Mouse (Mus musculus): ENCODE results near the gene Iqsec2. TPM values are rescaled to one million over a fixed set of nuclear protein-coding genes. Genes with fewer than 3 reads are reported as not detected.

The Iqsec2 gene
- polyA plus RNA-seq, 1 experiment from 2014 or later, result 45.0 TPM

- no peak overlapping the region for H3K4me2 ChIP-seq (ENCODE audit: low read length)
- no peak overlapping the region for H3K27ac ChIP-seq (replicated peaks in 1 of 2; ENCODE audit: control insufficient read depth in 1 of 2, insufficient read depth in 1 of 2, low read depth in 2 of 2, low read length in 2 of 2)
- 78% methylated on average over 4 of the region's 4 CpGs for WGBS
- no peak overlapping the region for H3K9ac ChIP-seq (ENCODE audit: low read length)
- ATAC-seq (ENCODE audit: insufficient number of reproducible peaks, insufficient read depth, low FRiP score, low read depth), result no peak
- H3K4me3 ChIP-seq (ENCODE audit: control insufficient read depth in 1 of 2, insufficient read depth in 1 of 2, low read depth in 1 of 2, low read length in 2 of 2), result no peak overlapping the region
- peaks cover 42% of the 10 kb centered on the region for H3K27me3 ChIP-seq (ENCODE audit: control insufficient read depth, insufficient read depth, low read length)
- no peaks in the 10 kb centered on the region for H3K36me3 ChIP-seq (ENCODE audit: control insufficient read depth, insufficient read depth, low read length)
- H3K4me1 ChIP-seq (ENCODE audit: control insufficient read depth in 2 of 2, insufficient read depth in 2 of 2, low read length in 2 of 2), result no peaks in the 10 kb centered on the region
- no peaks in the 10 kb centered on the region for H3K9me3 ChIP-seq (ENCODE audit: control insufficient read depth, low read length)
Measured at GRCm38 (mm10) chrX:152203247-152203646, 59.2 kb downstream of the Iqsec2 start.

- 0 out of 2 replicates have a peak, but pooled peaks cover 14% of the 10 kb centered on the region for H3K36me3 ChIP-seq (ENCODE audit: control insufficient read depth, insufficient read depth, low read length)
- H3K27ac ChIP-seq (replicated peaks in 1 of 2; ENCODE audit: control insufficient read depth in 1 of 2, insufficient read depth in 1 of 2, low read depth in 2 of 2, low read length in 2 of 2), result no peak overlapping the region
- H3K9me3 ChIP-seq (ENCODE audit: control insufficient read depth, low read length), result no peaks in the 10 kb centered on the region
- WGBS, result 86% methylated on average over 1 of the region's 1 CpGs
- H3K27me3 ChIP-seq (ENCODE audit: control insufficient read depth, insufficient read depth, low read length), result peaks cover 42% of the 10 kb centered on the region
- no peak overlapping the region for H3K9ac ChIP-seq (ENCODE audit: low read length)
- no peak for ATAC-seq (ENCODE audit: insufficient number of reproducible peaks, insufficient read depth, low FRiP score, low read depth)
- H3K4me3 ChIP-seq (ENCODE audit: control insufficient read depth in 1 of 2, insufficient read depth in 1 of 2, low read depth in 1 of 2, low read length in 2 of 2), result no peak overlapping the region
- H3K4me1 ChIP-seq (ENCODE audit: control insufficient read depth in 2 of 2, insufficient read depth in 2 of 2, low read length in 2 of 2), result no peaks in the 10 kb centered on the region
- no peak overlapping the region for H3K4me2 ChIP-seq (ENCODE audit: low read length)
Measured at GRCm38 (mm10) chrX:152205486-152205885, 61.4 kb downstream of the Iqsec2 start.

- no peak for ATAC-seq (ENCODE audit: insufficient number of reproducible peaks, insufficient read depth, low FRiP score, low read depth)
- no peak overlapping the region for H3K9ac ChIP-seq (ENCODE audit: low read length)
- no peaks in the 10 kb centered on the region for H3K9me3 ChIP-seq (ENCODE audit: control insufficient read depth, low read length)
- peaks cover 0 to 2% of the 10 kb centered on the region in 2 experiments; a peak in 1 of 4 replicates for H3K4me1 ChIP-seq (ENCODE audit: control insufficient read depth in 2 of 2, insufficient read depth in 2 of 2, low read length in 2 of 2)
- no peak overlapping the region for H3K4me3 ChIP-seq (ENCODE audit: control insufficient read depth in 1 of 2, insufficient read depth in 1 of 2, low read depth in 1 of 2, low read length in 2 of 2)
- 61% methylated on average over 1 of the region's 1 CpGs for WGBS
- no peak overlapping the region for H3K4me2 ChIP-seq (ENCODE audit: low read length)
- H3K27ac ChIP-seq (replicated peaks in 1 of 2; ENCODE audit: control insufficient read depth in 1 of 2, insufficient read depth in 1 of 2, low read depth in 2 of 2, low read length in 2 of 2), result no peak overlapping the region
- peaks cover 27% of the 10 kb centered on the region for H3K36me3 ChIP-seq (ENCODE audit: control insufficient read depth, insufficient read depth, low read length)
- H3K27me3 ChIP-seq (ENCODE audit: control insufficient read depth, insufficient read depth, low read length), result peaks cover 39% of the 10 kb centered on the region
Measured at GRCm38 (mm10) chrX:152214703-152215102, 70.6 kb downstream of the Iqsec2 start.

GRCm38 (mm10) chrX:152218529-152218928, 74.5 kb downstream of the Iqsec2 start:
- Histone ChIP-seq H3K9ac (ENCODE audit: low read length) (no peak overlapping the region), H3K4me1 (ENCODE audit: control insufficient read depth in 2 of 2, insufficient read depth in 2 of 2, low read length in 2 of 2) (peaks cover 0 to 2% of the 10 kb centered on the region in 2 experiments; a peak in 1 of 4 replicates), H3K27me3 (ENCODE audit: control insufficient read depth, insufficient read depth, low read length) (peaks cover 36% of the 10 kb centered on the region), H3K4me2 (ENCODE audit: low read length) (no peak overlapping the region), H3K4me3 (ENCODE audit: control insufficient read depth in 1 of 2, insufficient read depth in 1 of 2, low read depth in 1 of 2, low read length in 2 of 2) (no peak overlapping the region), H3K27ac (replicated peaks in 1 of 2; ENCODE audit: control insufficient read depth in 1 of 2, insufficient read depth in 1 of 2, low read depth in 2 of 2, low read length in 2 of 2) (no peak overlapping the region), H3K9me3 (ENCODE audit: control insufficient read depth, low read length) (no peaks in the 10 kb centered on the region), H3K36me3 (ENCODE audit: control insufficient read depth, insufficient read depth, low read length) (peaks cover 36% of the 10 kb centered on the region)
- no peak for ATAC-seq (ENCODE audit: insufficient number of reproducible peaks, insufficient read depth, low FRiP score, low read depth)
- 90% methylated on average over 2 of the region's 2 CpGs for WGBS

GRCm38 (mm10) chrX:152221721-152222120, 77.7 kb downstream of the Iqsec2 start:
- H3K9ac ChIP-seq (ENCODE audit: low read length), result no peak overlapping the region
- 78% methylated on average over 4 of the region's 4 CpGs for WGBS
- no peaks in the 10 kb centered on the region for H3K4me1 ChIP-seq (ENCODE audit: control insufficient read depth in 2 of 2, insufficient read depth in 2 of 2, low read length in 2 of 2)
- H3K9me3 ChIP-seq (ENCODE audit: control insufficient read depth, low read length), result no peaks in the 10 kb centered on the region
- H3K27ac ChIP-seq (replicated peaks in 1 of 2; ENCODE audit: control insufficient read depth in 1 of 2, insufficient read depth in 1 of 2, low read depth in 2 of 2, low read length in 2 of 2), result no peak overlapping the region
- no peak for ATAC-seq (ENCODE audit: insufficient number of reproducible peaks, insufficient read depth, low FRiP score, low read depth)
- peaks cover 28% of the 10 kb centered on the region for H3K27me3 ChIP-seq (ENCODE audit: control insufficient read depth, insufficient read depth, low read length)
- H3K36me3 ChIP-seq (ENCODE audit: control insufficient read depth, insufficient read depth, low read length), result peaks cover 28% of the 10 kb centered on the region
- no peak overlapping the region for H3K4me3 ChIP-seq (ENCODE audit: control insufficient read depth in 1 of 2, insufficient read depth in 1 of 2, low read depth in 1 of 2, low read length in 2 of 2)
- H3K4me2 ChIP-seq (ENCODE audit: low read length), result no peak overlapping the region

- Histone ChIP-seq H3K4me3 (ENCODE audit: control insufficient read depth in 1 of 2, insufficient read depth in 1 of 2, low read depth in 1 of 2, low read length in 2 of 2) (no peak overlapping the region), H3K27ac (replicated peaks in 1 of 2; ENCODE audit: control insufficient read depth in 1 of 2, insufficient read depth in 1 of 2, low read depth in 2 of 2, low read length in 2 of 2) (no peak overlapping the region), H3K4me1 (ENCODE audit: control insufficient read depth in 2 of 2, insufficient read depth in 2 of 2, low read length in 2 of 2) (no peaks in the 10 kb centered on the region), H3K9ac (ENCODE audit: low read length) (no peak overlapping the region), H3K4me2 (ENCODE audit: low read length) (no peak overlapping the region), H3K9me3 (ENCODE audit: control insufficient read depth, low read length) (no peaks in the 10 kb centered on the region), H3K36me3 (ENCODE audit: control insufficient read depth, insufficient read depth, low read length) (peaks cover 28% of the 10 kb centered on the region), H3K27me3 (ENCODE audit: control insufficient read depth, insufficient read depth, low read length) (peaks cover 25% of the 10 kb centered on the region)
- ATAC-seq (ENCODE audit: insufficient number of reproducible peaks, insufficient read depth, low FRiP score, low read depth), result no peak
- WGBS, result 46% methylated on average over 9 of the region's 9 CpGs
Measured at GRCm38 (mm10) chrX:152222226-152222625, 78.2 kb downstream of the Iqsec2 start.

GRCm38 (mm10) chrX:152223313-152223712, 79.2 kb downstream of the Iqsec2 start:
- Histone ChIP-seq H3K4me3 (ENCODE audit: control insufficient read depth in 1 of 2, insufficient read depth in 1 of 2, low read depth in 1 of 2, low read length in 2 of 2) (no peak overlapping the region), H3K9me3 (ENCODE audit: control insufficient read depth, low read length) (no peaks in the 10 kb centered on the region), H3K4me1 (ENCODE audit: control insufficient read depth in 2 of 2, insufficient read depth in 2 of 2, low read length in 2 of 2) (no peaks in the 10 kb centered on the region), H3K27ac (replicated peaks in 1 of 2; ENCODE audit: control insufficient read depth in 1 of 2, insufficient read depth in 1 of 2, low read depth in 2 of 2, low read length in 2 of 2) (no peak overlapping the region), H3K9ac (ENCODE audit: low read length) (no peak overlapping the region), H3K36me3 (ENCODE audit: control insufficient read depth, insufficient read depth, low read length) (peaks cover 28% of the 10 kb centered on the region), H3K27me3 (ENCODE audit: control insufficient read depth, insufficient read depth, low read length) (peaks cover 26% of the 10 kb centered on the region), H3K4me2 (ENCODE audit: low read length) (no peak overlapping the region)
- no peak for ATAC-seq (ENCODE audit: insufficient number of reproducible peaks, insufficient read depth, low FRiP score, low read depth)
- WGBS, result 88% methylated on average over 6 of the region's 6 CpGs

- H3K4me1 ChIP-seq (ENCODE audit: control insufficient read depth in 2 of 2, insufficient read depth in 2 of 2, low read length in 2 of 2), result no peaks in the 10 kb centered on the region
- no peak overlapping the region for H3K27ac ChIP-seq (replicated peaks in 1 of 2; ENCODE audit: control insufficient read depth in 1 of 2, insufficient read depth in 1 of 2, low read depth in 2 of 2, low read length in 2 of 2)
- 68% methylated on average over 5 of the region's 5 CpGs for WGBS
- H3K36me3 ChIP-seq (ENCODE audit: control insufficient read depth, insufficient read depth, low read length), result peaks cover 20% of the 10 kb centered on the region; the same call in 1 of the 2 replicates
- no peak for ATAC-seq (ENCODE audit: insufficient number of reproducible peaks, insufficient read depth, low FRiP score, low read depth)
- no peak overlapping the region for H3K9ac ChIP-seq (ENCODE audit: low read length)
- H3K4me2 ChIP-seq (ENCODE audit: low read length), result no peak overlapping the region
- H3K27me3 ChIP-seq (ENCODE audit: control insufficient read depth, insufficient read depth, low read length), result peaks cover 26% of the 10 kb centered on the region; the same call in 1 of the 2 replicates
- H3K9me3 ChIP-seq (ENCODE audit: control insufficient read depth, low read length), result no peaks in the 10 kb centered on the region
- H3K4me3 ChIP-seq (ENCODE audit: control insufficient read depth in 1 of 2, insufficient read depth in 1 of 2, low read depth in 1 of 2, low read length in 2 of 2), result no peak overlapping the region
Measured at GRCm38 (mm10) chrX:152224280-152224679, 80.2 kb downstream of the Iqsec2 start.
